Mouse (Mus musculus) neural tube, embryonic 10.5 days (tissue): Measurements from ENCODE around the gene Dlat.

Source experiments
- DNase-seq: peaks from one replicate; pipeline ENCODE4 v3.0.0-alpha.2; 2017; ENCODE audit warnings: low spot score; ENCODE audit errors: extremely low spot score

The Dlat gene

GRCm38 (mm10) chr9:50659392-50660217 is at the start of gene Dlat:
TSS of gene Dlat (minus strand) at chr9:50659780.
- DNase-seq = peak; percentile 93

- DNase-seq = no peak
Observed at GRCm38 (mm10) chr9:50709108-50709507, 49.5 kb upstream of the Dlat start.

- DNase-seq = no peak
Observed at GRCm38 (mm10) chr9:50704907-50705306, 45.3 kb upstream of the Dlat start.

GRCm38 (mm10) chr9:50700921-50701691 is 41.5 kb upstream of the Dlat start:
- no peak for DNase-seq

GRCm38 (mm10) chr9:50698418-50699409 is 39.1 kb upstream of the Dlat start:
- DNase-seq = peak; percentile 55

- peak; percentile 67 for DNase-seq
Observed at GRCm38 (mm10) chr9:50697706-50698041, 38.1 kb upstream of the Dlat start.

DNA sequence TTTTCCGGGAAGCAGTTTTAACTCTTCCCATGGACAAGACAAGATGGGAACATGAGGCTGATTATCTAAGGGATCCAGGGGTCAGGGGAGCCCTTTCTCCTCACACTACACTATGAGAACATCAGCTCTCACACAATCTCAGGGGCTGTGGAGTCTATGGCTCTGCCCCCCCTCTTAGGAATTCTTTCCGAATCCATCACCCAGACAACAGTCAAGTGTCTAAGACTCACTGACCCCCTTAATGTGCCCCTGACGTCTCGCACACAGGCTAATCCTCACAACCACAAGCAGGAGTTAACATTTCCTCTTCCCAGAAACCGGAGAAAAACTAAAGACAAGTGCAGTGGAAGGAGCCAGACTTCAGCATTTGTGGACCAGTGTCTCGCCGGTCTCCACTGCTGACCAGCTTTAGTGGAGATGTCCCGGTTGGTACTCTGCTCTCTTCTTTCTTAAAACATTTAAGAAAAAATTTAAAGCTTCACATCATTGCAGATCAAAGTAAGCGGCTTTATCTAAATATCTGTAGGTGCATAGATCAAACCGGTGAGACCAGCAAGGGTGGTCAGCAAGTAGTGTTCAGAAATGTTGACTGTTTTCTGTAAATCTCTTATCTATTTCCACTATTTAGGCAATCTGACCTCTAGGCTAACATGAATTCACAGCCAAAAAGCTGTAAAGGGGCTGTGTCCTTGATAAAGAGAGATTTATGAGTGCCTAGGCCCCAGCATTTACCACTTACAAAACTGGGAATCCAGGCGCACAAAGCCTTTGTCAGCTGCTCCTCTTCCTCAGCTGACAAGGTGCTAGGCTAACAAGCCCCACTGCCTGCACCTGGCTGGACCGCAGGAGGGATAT is 37.5 kb upstream of the Dlat start:
- DNase-seq = no peak

DNA sequence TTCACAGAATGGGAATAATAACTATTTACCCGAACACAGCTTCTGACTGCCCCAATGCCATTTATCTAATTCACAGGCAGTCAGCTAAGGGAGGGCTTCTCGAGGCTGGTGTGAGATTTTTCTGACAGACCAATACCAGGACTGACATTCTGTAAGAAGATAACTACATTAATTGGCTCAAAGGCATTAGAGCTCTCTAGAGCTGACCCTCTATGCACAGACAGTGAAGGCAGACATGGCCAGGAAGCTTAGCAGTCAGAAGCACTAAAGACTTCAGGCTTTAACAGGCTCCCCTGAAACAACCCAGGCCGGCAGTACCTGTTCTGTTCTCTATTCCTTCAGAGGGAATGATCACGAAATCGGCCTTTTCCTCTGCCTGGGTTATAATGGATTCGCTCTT is 35.6 kb upstream of the Dlat start:
- DNase-seq = no peak

DNA sequence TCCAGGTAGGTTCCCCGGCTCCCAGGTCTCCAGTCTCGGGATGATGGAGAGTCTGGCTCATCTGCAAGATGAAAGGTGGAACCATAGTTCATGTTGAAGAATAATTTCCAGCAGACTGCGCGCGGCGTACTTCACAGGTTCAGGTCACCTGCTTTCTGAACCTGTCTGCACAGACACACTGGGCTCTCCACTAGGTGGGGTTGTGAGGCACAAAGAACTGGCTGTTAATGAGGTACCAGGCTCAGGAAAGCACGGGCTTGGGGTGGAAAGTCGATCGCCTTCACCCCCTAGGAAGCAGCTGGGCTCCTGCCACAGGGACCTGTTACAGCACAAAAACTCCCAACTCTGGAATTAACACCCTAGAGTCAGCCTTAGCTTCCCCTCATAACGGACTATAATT is 34.1 kb upstream of the Dlat start:
- DNase-seq = peak; percentile 44

GRCm38 (mm10) chr9:50692626-50693580 is 33.3 kb upstream of the Dlat start:
- DNase-seq = peak; percentile 19

DNA sequence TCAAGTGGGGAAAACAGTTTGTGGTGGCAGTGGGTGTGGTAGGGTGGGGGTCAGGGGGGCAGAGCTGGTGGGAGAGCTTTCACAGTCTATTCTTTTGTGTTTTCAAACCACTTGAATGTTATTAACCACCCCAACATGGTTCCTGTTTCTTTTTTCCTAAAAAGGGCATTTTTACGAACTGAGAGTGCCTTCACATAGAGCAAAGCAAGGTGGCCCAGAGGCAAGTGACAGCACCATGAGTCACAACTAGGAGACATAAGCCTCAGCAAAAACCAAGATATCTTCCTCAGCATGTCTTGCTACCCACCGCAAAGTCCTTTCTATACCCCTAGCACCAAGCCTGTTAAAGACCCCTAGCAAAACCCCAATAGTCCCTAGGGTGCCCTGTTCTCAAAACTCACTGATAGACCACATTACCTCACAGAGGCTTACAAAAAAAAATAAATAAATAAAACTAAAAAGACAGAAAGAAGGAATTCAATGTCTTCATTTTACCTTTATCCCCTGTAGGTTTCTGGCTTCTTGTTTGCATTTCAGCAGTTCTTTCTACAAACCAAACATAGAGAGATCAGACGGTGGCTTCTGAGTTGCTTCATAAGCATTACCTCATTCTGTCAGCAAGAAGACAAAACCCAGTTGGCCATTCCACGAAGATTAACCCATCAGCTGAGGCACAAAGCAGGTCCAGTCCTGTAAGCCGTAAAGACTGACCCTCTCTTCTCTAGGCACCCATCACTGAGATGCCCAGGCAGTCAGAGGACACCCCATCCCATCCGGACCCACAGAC is 27.5 kb upstream of the Dlat start:
- no peak for DNase-seq

- DNase-seq = no peak
Observed at GRCm38 (mm10) chr9:50681727-50682126, 22.1 kb upstream of the Dlat start.

GRCm38 (mm10) chr9:50679406-50679805 is 19.8 kb upstream of the Dlat start:
- no peak for DNase-seq

GRCm38 (mm10) chr9:50674771-50675170 is 15.2 kb upstream of the Dlat start:
- DNase-seq = no peak

DNA sequence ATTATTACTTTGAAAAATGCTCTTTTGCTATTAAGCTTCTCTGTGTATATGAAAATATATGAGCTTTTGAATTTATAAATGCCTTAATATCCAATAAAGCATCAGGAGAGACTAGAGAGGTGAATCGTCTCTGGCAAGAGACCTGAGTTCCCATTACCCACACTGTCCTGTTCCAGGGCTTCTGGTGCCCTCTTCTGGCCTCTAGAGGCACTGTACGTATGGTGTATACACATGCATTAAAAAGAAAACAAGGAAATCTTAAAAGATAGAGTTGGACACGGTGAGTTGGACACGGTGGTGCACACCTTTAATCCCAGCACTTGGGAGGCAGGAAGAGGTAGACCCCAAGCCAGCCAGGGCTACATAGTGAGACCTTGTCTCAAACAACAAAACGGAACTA is 11.1 kb upstream of the Dlat start:
- peak; percentile 31 for DNase-seq

DNA sequence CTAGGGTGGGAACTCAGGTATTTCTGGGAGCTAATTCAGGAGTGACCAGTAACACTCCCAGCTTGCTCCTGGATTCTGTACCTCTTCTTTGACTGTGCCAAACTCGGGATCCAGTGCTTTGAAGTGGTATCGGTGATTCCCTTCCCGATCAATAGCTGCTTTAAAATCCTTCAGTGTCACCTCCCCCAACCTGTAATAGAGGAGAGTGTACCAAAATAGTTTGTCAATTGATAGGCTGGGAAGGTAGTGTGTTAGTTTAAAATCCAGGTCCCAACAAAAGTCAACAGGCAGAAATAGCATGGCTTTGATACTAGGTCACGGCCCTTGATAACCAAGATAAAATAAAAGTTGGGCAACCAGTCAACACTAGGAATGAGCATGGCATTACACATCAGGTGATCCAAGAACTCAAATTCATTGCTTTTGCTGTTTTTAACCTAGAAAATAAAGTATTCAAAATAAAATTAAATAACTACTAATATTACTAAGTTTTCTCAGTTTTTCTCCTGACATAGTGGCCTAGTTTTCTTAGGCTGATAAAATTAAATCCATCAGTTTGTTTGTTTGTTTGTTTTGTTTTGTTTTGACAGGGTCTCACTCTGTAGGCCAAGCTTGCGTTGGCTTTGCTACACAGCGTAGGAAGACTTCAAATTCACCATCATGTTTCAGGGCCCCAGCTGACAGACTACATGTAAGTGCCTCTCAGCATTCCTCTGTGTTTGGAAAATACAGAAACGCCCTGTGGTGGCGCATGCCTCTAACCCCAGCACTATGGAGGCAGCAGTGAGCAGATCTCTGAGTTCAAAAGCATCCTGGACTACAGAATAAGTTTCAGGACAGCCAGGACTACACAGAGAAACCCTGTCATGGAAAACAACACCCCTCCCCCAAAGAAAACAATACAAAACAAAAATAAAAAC is 8.3 kb upstream of the Dlat start:
- no peak for DNase-seq

GRCm38 (mm10) chr9:50666442-50666841 is 6.9 kb upstream of the Dlat start:
- DNase-seq = no peak

DNA sequence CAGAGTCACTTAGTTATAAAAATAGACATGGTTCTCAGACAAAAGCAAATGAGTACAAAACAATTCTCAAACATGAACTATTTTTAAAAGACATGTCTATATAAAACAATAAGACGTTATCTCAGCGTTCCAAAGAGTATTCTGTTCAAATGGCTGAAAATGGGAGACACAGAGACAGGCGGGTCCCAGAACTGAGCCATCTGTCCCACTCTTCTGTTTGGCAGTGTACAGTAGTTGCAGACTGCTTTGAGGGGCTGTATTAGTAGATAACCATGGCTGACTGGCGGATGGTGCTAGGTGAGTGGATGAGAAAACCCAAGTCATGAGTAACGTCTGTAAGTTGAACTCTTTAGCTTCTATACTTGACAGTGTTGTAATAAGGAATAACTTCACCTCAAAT is 5.2 kb upstream of the Dlat start:
- no peak for DNase-seq
